Mouse (Mus musculus): Measurements from ENCODE around the gene Ubb. TPM values are rescaled to one million over a fixed set of nuclear protein-coding genes. Genes with fewer than 3 reads are reported as not detected.

Gene Ubb
- polyA plus RNA-seq, 1 experiment from 2014 or later: 4,809 TPM

GRCm38 (mm10) chr11:62554934-62555517 lies 4.1 kb downstream of the Ubb start:
- no peak overlapping the region for H3K27ac ChIP-seq (ENCODE audit: low read length)
- no peaks in the 10 kb centered on the region for H3K27me3 ChIP-seq (ENCODE audit: control insufficient read depth, insufficient read depth, low read depth, low read length)
- no peaks in the 10 kb centered on the region for H3K9me3 ChIP-seq (replicated peaks; ENCODE audit: control insufficient read depth, low read length, poor library complexity, severe bottlenecking)
- no peaks in the 10 kb centered on the region for H3K36me3 ChIP-seq (ENCODE audit: control insufficient read depth, insufficient read depth, low read length)
- H3K4me2 ChIP-seq (ENCODE audit: low read length): peak overlapping the region; percentile 99
- H3K4me3 ChIP-seq (ENCODE audit: low read depth, low read length): peak overlapping the region; percentile 53; the same call in 1 of the 2 replicates
- peaks cover 33% of the 10 kb centered on the region for H3K4me1 ChIP-seq (ENCODE audit: control insufficient read depth, insufficient read depth, low read length)
- no peak for ATAC-seq
- no peak overlapping the region for H3K9ac ChIP-seq (ENCODE audit: low read depth, low read length)

DNA sequence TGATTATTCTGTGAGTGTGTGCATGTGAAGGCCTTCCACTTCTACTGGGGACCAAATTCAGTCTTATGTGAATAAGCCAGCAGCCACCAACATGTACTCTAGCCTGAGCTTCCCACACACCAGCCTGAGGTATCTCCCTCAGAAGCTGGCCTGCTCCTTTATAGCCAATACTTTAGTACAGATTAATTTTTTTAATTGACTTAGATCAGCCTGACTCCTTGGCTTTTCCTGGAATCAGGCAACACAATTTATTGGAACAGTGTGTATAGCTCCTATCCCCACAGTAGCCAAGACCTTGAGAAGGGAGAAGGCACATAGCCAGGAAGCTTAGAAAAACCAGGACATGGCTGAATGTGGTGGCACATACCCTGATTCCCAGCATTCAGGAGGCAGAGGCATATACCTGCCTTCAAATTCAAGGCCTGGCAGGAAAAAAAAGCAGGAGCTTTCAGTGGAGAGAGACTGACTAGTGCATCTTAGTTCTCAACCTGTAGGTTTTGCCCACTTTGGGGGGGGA lies 5.0 kb downstream of the Ubb start:
- Histone ChIP-seq H3K4me1 (ENCODE audit: control insufficient read depth, insufficient read depth, low read length) (peaks cover 33% of the 10 kb centered on the region), H3K4me2 (ENCODE audit: low read length) (no peak overlapping the region), H3K27me3 (ENCODE audit: control insufficient read depth, insufficient read depth, low read depth, low read length) (no peaks in the 10 kb centered on the region), H3K36me3 (ENCODE audit: control insufficient read depth, insufficient read depth, low read length) (no peaks in the 10 kb centered on the region), H3K9ac (ENCODE audit: low read depth, low read length) (no peak overlapping the region), H3K27ac (ENCODE audit: low read length) (no peak overlapping the region), H3K4me3 (ENCODE audit: low read depth, low read length) (no peak overlapping the region), H3K9me3 (replicated peaks; ENCODE audit: control insufficient read depth, low read length, poor library complexity, severe bottlenecking) (no peaks in the 10 kb centered on the region)
- no peak for ATAC-seq

GRCm38 (mm10) chr11:62557205-62557604 lies 6.2 kb downstream of the Ubb start:
- Histone ChIP-seq H3K27ac (ENCODE audit: low read length) (no peak overlapping the region), H3K9ac (ENCODE audit: low read depth, low read length) (no peak overlapping the region), H3K27me3 (ENCODE audit: control insufficient read depth, insufficient read depth, low read depth, low read length) (no peaks in the 10 kb centered on the region), H3K4me2 (ENCODE audit: low read length) (no peak overlapping the region), H3K4me3 (ENCODE audit: low read depth, low read length) (no peak overlapping the region), H3K4me1 (ENCODE audit: control insufficient read depth, insufficient read depth, low read length) (peaks cover 33% of the 10 kb centered on the region), H3K9me3 (replicated peaks; ENCODE audit: control insufficient read depth, low read length, poor library complexity, severe bottlenecking) (no peaks in the 10 kb centered on the region), H3K36me3 (ENCODE audit: control insufficient read depth, insufficient read depth, low read length) (no peaks in the 10 kb centered on the region)
- no peak for ATAC-seq
- WGBS: 73% methylated on average over 5 of the region's 5 CpGs

- 72% methylated on average over 2 of the region's 2 CpGs for WGBS
- H3K36me3 ChIP-seq (ENCODE audit: control insufficient read depth, insufficient read depth, low read length): no peaks in the 10 kb centered on the region
- peaks cover 31% of the 10 kb centered on the region for H3K4me1 ChIP-seq (ENCODE audit: control insufficient read depth, insufficient read depth, low read length)
- H3K4me3 ChIP-seq (ENCODE audit: low read depth, low read length): no peak overlapping the region
- H3K9me3 ChIP-seq (replicated peaks; ENCODE audit: control insufficient read depth, low read length, poor library complexity, severe bottlenecking): no peaks in the 10 kb centered on the region
- ATAC-seq: no peak
- H3K4me2 ChIP-seq (ENCODE audit: low read length): no peak overlapping the region
- no peaks in the 10 kb centered on the region for H3K27me3 ChIP-seq (ENCODE audit: control insufficient read depth, insufficient read depth, low read depth, low read length)
- no peak overlapping the region for H3K9ac ChIP-seq (ENCODE audit: low read depth, low read length)
- no peak overlapping the region for H3K27ac ChIP-seq (ENCODE audit: low read length)
These were observed 7.2 kb downstream of the Ubb start for GRCm38 (mm10) chr11:62558152-62558551.

- no peak for ATAC-seq
- no peaks in the 10 kb centered on the region for H3K27me3 ChIP-seq (ENCODE audit: control insufficient read depth, insufficient read depth, low read depth, low read length)
- no peak overlapping the region for H3K27ac ChIP-seq (ENCODE audit: low read length)
- WGBS: 73% methylated on average over 6 of the region's 6 CpGs
- no peak overlapping the region for H3K9ac ChIP-seq (ENCODE audit: low read depth, low read length)
- H3K4me2 ChIP-seq (ENCODE audit: low read length): no peak overlapping the region
- no peaks in the 10 kb centered on the region for H3K36me3 ChIP-seq (ENCODE audit: control insufficient read depth, insufficient read depth, low read length)
- H3K4me1 ChIP-seq (ENCODE audit: control insufficient read depth, insufficient read depth, low read length): peaks cover 22% of the 10 kb centered on the region
- H3K4me3 ChIP-seq (ENCODE audit: low read depth, low read length): no peak overlapping the region
- no peaks in the 10 kb centered on the region for H3K9me3 ChIP-seq (replicated peaks; ENCODE audit: control insufficient read depth, low read length, poor library complexity, severe bottlenecking)
These were observed 8.1 kb downstream of the Ubb start for GRCm38 (mm10) chr11:62558961-62559646.

GRCm38 (mm10) chr11:62560463-62561016 lies 9.6 kb downstream of the Ubb start:
- ATAC-seq: no peak
- Histone ChIP-seq H3K27me3 (ENCODE audit: control insufficient read depth, insufficient read depth, low read depth, low read length) (no peaks in the 10 kb centered on the region), H3K9ac (ENCODE audit: low read depth, low read length) (no peak overlapping the region), H3K27ac (ENCODE audit: low read length) (no peak overlapping the region), H3K4me2 (ENCODE audit: low read length) (peak overlapping the region; percentile 53), H3K4me1 (ENCODE audit: control insufficient read depth, insufficient read depth, low read length) (peaks cover 7% of the 10 kb centered on the region), H3K9me3 (replicated peaks; ENCODE audit: control insufficient read depth, low read length, poor library complexity, severe bottlenecking) (no peaks in the 10 kb centered on the region), H3K4me3 (ENCODE audit: low read depth, low read length) (peak overlapping the region; percentile 31), H3K36me3 (ENCODE audit: control insufficient read depth, insufficient read depth, low read length) (no peaks in the 10 kb centered on the region)
- 28% methylated on average over 43 of the region's 43 CpGs for WGBS

DNA sequence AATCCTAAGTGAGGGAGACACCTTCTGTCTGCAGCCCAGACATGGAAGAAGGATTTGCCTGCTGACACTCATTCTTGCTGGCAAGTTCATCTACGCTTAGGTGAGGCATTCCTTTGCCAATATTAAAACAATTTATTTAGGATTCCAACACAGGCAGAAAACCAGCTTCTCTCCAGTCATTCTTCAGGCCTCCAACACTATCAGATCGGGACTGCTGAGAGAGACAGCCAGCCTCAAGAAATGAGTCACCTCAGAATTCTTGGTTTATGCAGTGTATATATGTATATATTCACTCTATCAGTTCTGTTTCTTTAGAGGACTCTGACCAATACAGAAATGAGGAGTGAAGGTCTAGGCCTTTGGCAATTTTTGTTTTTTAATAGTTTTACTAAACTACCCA lies 12.6 kb downstream of the Ubb start:
- Histone ChIP-seq H3K27me3 (ENCODE audit: control insufficient read depth, insufficient read depth, low read depth, low read length) (no peaks in the 10 kb centered on the region), H3K4me3 (ENCODE audit: low read depth, low read length) (no peak overlapping the region), H3K9ac (ENCODE audit: low read depth, low read length) (no peak overlapping the region), H3K4me2 (ENCODE audit: low read length) (no peak overlapping the region), H3K9me3 (replicated peaks; ENCODE audit: control insufficient read depth, low read length, poor library complexity, severe bottlenecking) (no peaks in the 10 kb centered on the region), H3K27ac (ENCODE audit: low read length) (no peak overlapping the region), H3K36me3 (ENCODE audit: control insufficient read depth, insufficient read depth, low read length) (no peaks in the 10 kb centered on the region), H3K4me1 (ENCODE audit: control insufficient read depth, insufficient read depth, low read length) (no peaks in the 10 kb centered on the region; the same call in 1 of the 2 replicates)
- ATAC-seq: no peak
- 90% methylated on average over 2 of the region's 2 CpGs for WGBS

GRCm38 (mm10) chr11:62565747-62566146 lies 14.8 kb downstream of the Ubb start:
- Histone ChIP-seq H3K9me3 (replicated peaks; ENCODE audit: control insufficient read depth, low read length, poor library complexity, severe bottlenecking) (no peaks in the 10 kb centered on the region), H3K4me3 (ENCODE audit: low read depth, low read length) (no peak overlapping the region), H3K36me3 (ENCODE audit: control insufficient read depth, insufficient read depth, low read length) (no peaks in the 10 kb centered on the region), H3K9ac (ENCODE audit: low read depth, low read length) (no peak overlapping the region), H3K27me3 (ENCODE audit: control insufficient read depth, insufficient read depth, low read depth, low read length) (no peaks in the 10 kb centered on the region), H3K4me2 (ENCODE audit: low read length) (no peak overlapping the region), H3K4me1 (ENCODE audit: control insufficient read depth, insufficient read depth, low read length) (no peaks in the 10 kb centered on the region; the same call in 1 of the 2 replicates), H3K27ac (ENCODE audit: low read length) (no peak overlapping the region)
- WGBS: 83% methylated on average over 7 of the region's 7 CpGs
- ATAC-seq: no peak

GRCm38 (mm10) chr11:62566211-62566610 lies 15.2 kb downstream of the Ubb start:
- H3K4me1 ChIP-seq (ENCODE audit: control insufficient read depth, insufficient read depth, low read length): no peaks in the 10 kb centered on the region
- no peak overlapping the region for H3K4me3 ChIP-seq (ENCODE audit: low read depth, low read length)
- no peaks in the 10 kb centered on the region for H3K27me3 ChIP-seq (ENCODE audit: control insufficient read depth, insufficient read depth, low read depth, low read length)
- no peak overlapping the region for H3K27ac ChIP-seq (ENCODE audit: low read length)
- WGBS: 67% methylated on average over 1 of the region's 1 CpGs
- no peak overlapping the region for H3K9ac ChIP-seq (ENCODE audit: low read depth, low read length)
- no peak overlapping the region for H3K4me2 ChIP-seq (ENCODE audit: low read length)
- no peak for ATAC-seq
- H3K9me3 ChIP-seq (replicated peaks; ENCODE audit: control insufficient read depth, low read length, poor library complexity, severe bottlenecking): no peaks in the 10 kb centered on the region
- no peaks in the 10 kb centered on the region for H3K36me3 ChIP-seq (ENCODE audit: control insufficient read depth, insufficient read depth, low read length)

Data from midbrain, embryonic 16.5 days (tissue).